Mouse (Mus musculus): Measurements from ENCODE around the gene Krr1.
"Not testable (repeated sequence)": the region's sequence is repeated elsewhere in the genome, so short reads cannot be mapped to it uniquely, and the experiment has no call there.

Gene Krr1

DNA sequence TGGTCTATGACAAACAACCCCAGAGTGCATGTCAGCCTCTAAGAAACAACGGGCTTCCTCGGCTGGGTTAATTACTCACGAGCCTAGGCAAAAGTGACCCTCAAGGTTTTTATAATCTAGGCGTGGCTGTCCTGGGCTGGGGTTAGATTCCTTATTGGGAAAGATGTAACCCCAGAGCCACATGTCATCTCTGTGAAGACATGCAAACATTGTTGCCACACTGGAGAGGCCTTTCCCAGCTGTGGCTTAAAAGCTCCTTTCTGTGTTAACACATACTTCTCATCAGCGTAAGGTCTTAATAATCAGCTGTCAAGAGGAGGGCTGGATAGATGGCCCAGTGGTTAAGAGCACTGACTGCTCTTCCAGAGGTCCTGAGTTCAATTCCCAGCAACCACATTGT, 10.6 kb downstream of the Krr1 start:
- no peak for DNase-seq

DNA sequence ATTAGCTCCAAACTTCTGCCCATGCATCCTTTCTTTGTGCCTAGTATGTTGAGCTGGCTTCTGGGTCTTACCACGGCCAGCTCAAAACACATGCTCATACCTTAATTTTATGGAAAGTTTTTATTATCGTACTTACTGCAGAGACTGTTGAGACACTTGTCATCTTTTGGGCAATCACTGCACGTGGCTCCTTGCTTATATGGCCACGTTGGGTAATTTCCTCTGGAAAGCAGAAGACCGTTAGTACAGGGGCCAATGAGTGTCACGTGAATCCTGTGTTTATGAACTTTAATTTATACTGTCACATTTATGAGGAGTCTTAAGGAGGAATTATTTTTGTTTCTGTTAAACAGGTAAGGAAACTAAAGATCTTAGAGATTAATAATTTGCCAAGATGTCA, 14.0 kb downstream of the Krr1 start:
- no peak for DNase-seq

DNA sequence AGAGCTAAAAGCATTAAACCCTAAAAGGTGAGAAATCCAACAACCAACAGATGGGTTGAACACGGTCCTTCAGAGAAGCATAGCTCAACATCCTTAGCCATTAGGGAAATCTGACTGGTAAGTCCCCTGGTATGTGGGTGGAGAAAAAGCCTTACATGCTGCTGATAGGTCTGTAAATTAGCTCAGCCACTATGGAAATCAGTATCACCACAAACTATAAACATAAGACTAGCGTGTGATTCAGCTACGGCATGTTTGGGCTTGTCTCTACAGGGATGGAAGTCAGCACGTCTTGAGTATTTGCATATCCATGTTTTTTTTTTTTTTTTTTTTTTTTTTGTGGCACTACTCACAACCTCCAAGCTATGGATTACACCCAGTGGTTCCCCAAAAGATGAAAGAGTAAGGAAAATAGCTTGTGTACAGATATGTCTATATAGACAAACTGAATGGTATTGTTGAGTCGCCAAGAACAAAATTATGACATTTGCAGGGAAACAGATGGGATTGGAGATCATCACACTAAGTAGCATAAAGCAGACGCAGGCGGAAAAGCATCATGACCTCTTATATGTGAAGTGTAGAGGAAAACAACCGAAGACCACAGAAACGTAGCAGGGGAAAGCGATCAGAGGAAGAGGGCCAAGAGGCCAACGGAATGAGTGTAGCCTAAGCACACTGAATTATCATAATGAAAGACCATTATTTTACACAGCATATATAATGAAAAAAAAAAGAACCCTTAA, 23.5 kb downstream of the Krr1 start:
- DNase-seq, result no peak

DNA sequence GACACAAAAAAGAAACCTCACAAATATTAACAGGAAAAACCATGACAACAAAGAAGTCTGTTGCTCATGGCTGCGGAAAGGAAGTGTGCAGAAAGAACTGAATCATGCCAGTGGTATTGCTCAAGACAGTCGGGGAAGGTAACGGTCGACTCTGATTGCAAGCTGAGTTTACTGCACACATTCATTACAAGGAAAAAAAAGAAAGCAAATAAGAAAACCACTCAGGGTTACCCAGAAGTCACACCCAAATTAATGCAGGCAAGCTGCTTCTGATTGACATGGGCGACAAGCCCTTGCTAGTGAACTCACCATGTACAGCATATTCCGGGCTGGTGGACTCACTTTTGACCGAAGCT, 24.1 kb downstream of the Krr1 start:
- no peak for DNase-seq

DNA sequence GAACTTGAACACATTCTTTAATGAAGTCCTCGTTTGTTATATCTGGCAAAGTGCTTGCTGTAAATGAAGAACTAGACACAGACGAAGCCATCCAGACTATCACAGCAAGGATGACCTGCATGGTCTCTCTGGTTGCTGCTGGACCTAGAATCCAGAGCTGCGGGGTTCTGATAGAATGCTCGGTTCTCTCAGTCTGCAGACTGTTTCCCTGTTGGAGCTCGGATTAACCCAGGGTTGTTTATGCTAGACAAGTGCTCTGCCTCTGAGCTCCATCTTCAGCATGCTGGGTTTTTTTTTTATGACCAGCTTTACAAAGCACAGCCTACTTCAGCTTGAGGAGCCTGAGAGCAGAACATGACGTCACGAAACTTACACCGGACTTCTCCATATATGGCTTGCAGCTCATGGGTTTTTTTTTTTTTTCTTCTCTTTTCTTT, 24.5 kb downstream of the Krr1 start:
- no peak for DNase-seq

DNA sequence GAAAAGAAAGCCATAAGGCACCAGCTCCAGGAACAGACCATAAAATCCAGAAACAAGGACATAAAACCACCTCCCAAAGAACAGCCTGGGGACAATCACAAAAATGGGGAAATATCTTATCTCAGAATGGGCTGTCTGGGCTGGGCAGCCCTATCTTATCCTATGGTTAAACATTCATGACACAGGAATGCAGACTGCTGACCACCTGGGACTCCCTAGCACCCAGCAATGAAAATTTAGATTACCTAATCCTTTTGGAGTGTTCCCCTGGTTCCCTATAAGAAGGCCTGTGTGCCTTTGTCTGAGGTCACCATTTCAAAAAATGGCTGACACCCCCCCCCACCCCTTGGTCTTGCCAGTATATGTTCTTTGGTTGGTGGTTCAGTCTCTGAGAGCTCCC, 25.2 kb downstream of the Krr1 start:
- no peak for DNase-seq

DNA sequence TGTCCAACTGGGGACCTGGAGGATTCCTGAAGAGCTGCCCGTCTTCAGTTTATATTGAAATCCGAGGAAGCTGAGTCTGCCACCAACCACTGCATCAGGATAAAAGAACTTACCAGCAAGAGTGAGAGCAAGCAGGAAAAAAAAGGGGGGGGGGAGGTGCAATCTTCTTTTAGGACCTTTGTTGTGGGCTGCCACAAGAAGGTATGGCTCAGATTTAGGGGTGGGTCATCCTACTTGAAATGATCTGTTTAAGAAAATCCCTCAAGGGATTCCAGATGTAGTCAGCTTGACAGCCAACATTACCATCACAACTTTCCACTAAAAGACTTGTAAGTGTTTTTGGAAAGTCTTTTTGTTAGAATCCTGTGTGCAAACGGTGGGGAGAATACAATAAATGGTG, 27.3 kb downstream of the Krr1 start:
- no peak for DNase-seq

DNA sequence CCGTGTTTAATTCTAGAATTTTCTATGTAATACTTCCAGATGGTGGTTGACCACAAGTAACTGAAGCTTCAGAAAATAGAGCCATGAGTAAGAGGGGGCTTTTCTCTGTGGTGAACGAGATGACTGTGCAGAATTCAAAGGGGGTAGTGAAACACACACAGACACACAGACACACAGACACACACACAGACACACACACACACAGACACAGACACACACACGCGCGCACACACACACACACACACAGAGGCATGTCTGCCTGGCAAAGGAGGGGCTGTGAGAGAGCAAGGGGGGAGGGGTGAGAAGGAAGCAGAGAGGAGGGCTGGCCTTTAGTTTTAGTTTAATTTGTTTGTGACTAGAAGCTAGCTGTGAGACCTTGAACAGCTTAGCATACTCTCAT, 28.1 kb downstream of the Krr1 start:
- DNase-seq, result no peak

DNA sequence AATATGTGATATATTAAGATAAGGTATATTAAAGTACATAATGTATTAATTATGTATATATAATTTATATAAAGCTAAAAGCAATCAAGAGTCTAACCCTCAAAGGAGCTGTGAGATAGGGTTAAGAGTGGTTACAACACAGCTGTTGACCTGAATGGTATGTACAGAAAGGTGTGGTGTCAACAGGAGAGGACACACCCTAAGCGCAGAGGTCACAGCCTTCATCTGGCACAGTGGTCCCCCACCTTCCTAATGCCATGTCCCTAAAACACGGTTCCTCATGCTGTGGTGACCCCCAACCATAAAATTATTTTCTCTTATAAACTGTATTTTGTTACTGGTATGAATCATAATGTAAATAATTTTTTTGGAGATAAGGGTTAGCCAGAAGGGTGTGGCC, 28.9 kb downstream of the Krr1 start:
- DNase-seq, result no peak

DNA sequence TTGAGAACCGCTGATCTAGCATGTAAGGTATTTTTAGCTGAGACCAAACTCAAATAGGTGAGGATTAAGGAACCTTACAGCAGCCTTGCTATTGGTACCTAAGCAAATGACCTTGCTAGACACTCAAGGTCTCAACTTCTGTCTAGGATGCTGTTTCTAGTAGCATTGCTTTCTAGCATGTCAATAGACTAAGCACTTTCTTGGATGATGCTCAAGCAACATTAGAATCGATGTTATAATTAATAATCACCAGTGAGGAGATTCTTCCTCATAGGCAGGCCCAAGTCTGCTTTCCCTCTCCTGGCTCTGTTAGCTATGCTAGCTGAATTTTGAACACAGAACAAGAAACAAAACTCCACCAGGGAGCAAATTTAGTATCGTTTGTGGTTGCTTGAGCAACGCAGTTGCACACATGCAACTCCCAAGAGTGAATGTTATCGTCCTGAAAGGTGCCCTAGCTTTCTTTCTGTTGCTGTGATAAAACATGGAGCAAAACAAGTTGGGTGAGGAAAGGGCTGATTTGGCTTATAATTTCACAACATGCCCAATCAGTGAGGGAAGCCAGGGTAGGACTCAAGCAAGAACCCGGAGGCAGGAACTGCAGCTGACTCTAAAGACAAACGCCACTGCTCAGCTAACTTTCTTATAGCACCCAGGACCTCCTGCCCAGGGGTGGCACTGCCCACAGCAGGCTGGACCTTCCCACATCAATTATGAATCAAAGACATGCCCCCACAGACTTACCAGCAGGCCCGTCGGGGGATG, 29.5 kb downstream of the Krr1 start:
- no peak for DNase-seq

DNA sequence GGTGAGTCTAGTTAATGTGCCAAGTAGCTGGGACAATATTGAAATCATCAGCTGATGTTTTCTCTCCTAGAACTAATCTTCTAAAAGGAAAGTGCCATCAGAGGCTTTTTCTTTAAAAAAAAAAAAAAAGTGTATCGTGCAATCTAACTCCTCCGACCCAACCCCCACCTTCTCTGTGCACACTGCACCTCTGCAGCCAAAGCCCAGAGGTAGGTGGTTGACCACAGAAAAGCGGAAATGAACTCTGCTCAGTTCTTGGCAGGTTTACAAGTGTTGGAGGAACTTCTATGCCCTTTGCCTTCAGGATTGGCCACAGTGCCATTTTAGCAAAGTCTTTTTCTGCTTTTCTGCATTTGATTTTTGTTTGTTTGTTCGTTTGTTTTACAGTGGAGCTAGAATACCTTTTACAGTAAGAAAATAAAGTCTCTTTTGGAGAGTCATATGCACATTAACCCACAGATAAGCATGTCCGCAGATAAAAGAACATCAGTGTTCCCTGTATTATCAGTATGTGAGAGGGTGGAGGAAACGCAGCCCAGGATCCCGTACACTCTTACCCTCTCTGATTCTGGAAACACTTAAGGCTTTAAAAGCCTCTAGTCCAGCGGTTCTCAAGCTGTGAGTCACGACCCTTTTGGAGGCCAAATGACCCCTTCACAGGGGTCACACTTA, 30.2 kb downstream of the Krr1 start, which contains the start of gene Glipr1:
Glipr1 (minus strand) TSS at position 88 of the 672 bp plus-strand sequence.
- DNase-seq, result peak; percentile 58 to 67

DNA sequence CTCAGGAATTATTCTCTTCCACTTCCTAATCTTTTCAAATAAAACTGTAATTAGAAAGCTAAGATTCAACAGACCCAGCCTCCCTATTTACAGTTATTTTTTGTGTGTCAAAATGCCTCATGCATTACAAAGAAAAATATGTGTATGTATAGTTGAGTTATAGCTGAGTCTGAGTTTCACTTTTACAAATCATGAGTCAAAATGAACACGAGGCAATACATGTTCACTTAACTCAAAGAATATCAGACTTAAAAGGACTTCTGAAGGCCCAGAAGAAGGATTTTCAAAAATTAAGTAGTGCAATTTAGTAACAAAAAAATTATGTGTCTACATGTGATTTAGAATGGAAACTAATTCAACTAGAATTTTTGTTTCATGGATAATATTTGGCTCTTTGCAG, 37.0 kb downstream of the Krr1 start:
- DNase-seq, result not testable (repeated sequence)

DNA sequence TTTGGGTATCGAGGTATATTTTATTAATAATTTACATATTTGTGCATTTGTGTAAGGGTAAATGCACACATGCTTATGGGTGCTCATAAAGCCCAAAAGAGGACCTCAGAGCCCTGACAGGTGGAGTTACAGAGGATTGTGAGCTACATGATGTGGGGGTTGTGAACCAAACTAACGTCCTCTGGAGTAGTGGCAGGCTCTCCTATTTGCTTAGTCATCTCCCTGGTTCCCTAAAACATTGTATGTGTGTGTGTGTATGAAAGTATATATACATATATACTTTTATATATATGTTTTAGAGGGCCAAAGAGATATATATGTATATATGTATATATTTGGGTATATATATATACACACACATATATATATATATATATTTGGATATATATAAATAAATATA, 51.1 kb downstream of the Krr1 start:
- DNase-seq, result no peak

DNA sequence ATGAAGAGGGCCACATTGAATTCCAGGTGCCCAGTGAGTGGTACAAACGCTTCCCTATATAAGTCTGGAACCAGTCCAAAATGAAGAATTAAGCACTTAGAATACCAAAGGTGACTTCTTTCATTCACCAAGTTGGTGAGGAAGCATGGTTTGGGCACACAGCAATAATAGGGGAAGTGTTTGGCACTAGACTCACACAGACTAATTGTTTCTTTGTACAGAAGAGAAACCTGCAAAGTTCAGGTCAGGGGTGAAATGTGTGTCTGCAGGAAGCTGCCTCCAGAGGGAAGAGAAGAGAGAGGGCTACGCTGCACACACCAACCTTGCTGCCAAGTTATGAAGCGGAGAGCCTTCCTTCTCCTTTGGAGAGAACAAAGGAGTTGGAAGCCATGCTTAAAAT, 56.2 kb downstream of the Krr1 start:
- DNase-seq, result not testable (repeated sequence)
